Mouse (Mus musculus) G1E (cell line): ENCODE results near the gene Vsx2.

Experiments
- CTCF ChIP-seq: IDR thresholded peaks from 2 replicates; pipeline ENCODE4 v1.5.1; 2012; ENCODE audit warnings: low read depth, low read length, inconsistent platforms, mixed read lengths
- GATA1 ChIP-seq: IDR thresholded peaks from 2 replicates; pipeline ENCODE4 v1.6.1; 2012; ENCODE audit warnings: borderline replicate concordance, low read length, inconsistent platforms, mixed read lengths
- POLR2AphosphoS5 ChIP-seq: IDR thresholded peaks from 2 replicates; pipeline ENCODE4 v1.6.1; 2012; ENCODE audit warnings: low read depth, low read length, inconsistent platforms; ENCODE audit not compliant: insufficient replicate concordance
- TAL1 ChIP-seq: conservative IDR thresholded peaks from 2 replicates; pipeline ENCODE4 v1.6.1; 2012; ENCODE audit warnings: low read depth, low read length, inconsistent platforms, mixed read lengths

DNA sequence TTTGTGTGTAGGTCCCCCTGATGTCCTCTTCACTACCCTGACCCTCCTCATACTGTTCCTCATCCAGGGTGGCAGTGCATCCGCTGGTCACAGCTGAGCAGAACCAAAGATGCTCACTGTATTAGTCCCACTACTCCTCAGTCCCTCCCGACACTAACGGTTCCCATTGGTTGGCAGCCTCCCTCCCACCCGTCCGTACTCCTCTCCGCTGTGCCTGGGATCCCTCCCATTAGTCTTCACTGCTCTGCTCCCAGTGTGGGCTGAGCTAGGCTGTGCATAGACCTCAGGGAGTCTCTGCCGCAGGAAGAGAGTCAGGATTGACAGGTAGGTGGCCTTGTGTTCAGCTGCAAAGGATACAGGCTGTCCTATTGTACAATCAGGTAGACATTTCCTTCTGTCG is 28.8 kb downstream of the Vsx2 start:
- TF ChIP-seq CTCF (no peak), GATA1 (no peak), TAL1 (no peak), POLR2AphosphoS5 (no peak)
